Mouse (Mus musculus) neural tube, embryonic 11.5 days (tissue): ENCODE results near the gene Oscp1. TPM values are rescaled to one million over a fixed set of nuclear protein-coding genes. Genes with fewer than 3 reads are reported as not detected.
A peak's percentile ranks its signal among the peaks of the same experiment; 100 is the strongest.

ENCODE experiments used
- ATAC-seq: fragments of 200-750 bp; cut with Nextera tagmentation; 2 replicates; pipeline ENCODE4 v1.8.0; 2017; ENCODE audit warnings: moderate number of reproducible peaks, mild to moderate bottlenecking, moderate TSS enrichment, moderate library complexity; ENCODE audit not compliant: insufficient read depth, low FRiP score, low TSS enrichment
- DNase-seq: peaks from one replicate; pipeline ENCODE4 v3.0.0-alpha.2; 2015; ENCODE audit warnings: low spot score
- H3K27ac ChIP-seq: fragments of 300-500 bp; sonication (generic); 2 replicates; pipeline ENCODE4 v1.5.1; 2014; ENCODE audit warnings: low read depth, mild to moderate bottlenecking, low read length
- H3K27me3 ChIP-seq: fragments of 300-500 bp; sonication (generic); 2 replicates; pipeline ENCODE4 v1.6.1; 2014; ENCODE audit warnings: mild to moderate bottlenecking, low read length, mixed read lengths; ENCODE audit not compliant: control insufficient read depth, insufficient read depth
- H3K36me3 ChIP-seq: fragments of 300-500 bp; sonication (generic); 2 replicates; pipeline ENCODE4 v1.6.1; 2014; ENCODE audit warnings: mild to moderate bottlenecking, low read length, moderate library complexity, mixed read lengths; ENCODE audit not compliant: control insufficient read depth, insufficient read depth
- H3K4me1 ChIP-seq: fragments of 300-500 bp; sonication (generic); 2 replicates; pipeline ENCODE4 v1.6.1; 2014; ENCODE audit warnings: low read length, mixed read lengths; ENCODE audit not compliant: control insufficient read depth, insufficient read depth
- H3K4me2 ChIP-seq: fragments of 300-500 bp; sonication (generic); 2 replicates; pipeline ENCODE4 v1.6.1; 2014; ENCODE audit warnings: low read depth, mild to moderate bottlenecking, moderate library complexity
- H3K4me3 ChIP-seq: fragments of 300-500 bp; sonication (generic); 2 replicates; pipeline ENCODE4 v1.5.1; 2014; ENCODE audit warnings: low read depth, low read length
- H3K9ac ChIP-seq: fragments of 300-500 bp; sonication (generic); 2 replicates; pipeline ENCODE4 v1.6.1; 2014; ENCODE audit warnings: mild to moderate bottlenecking, low read length
- H3K9me3 ChIP-seq: fragments of 300-500 bp; sonication (generic); 2 replicates; pipeline ENCODE4 v1.6.1; 2016; ENCODE audit warnings: low read length; ENCODE audit not compliant: control insufficient read depth
- WGBS: fragments of 180-500 bp; shearing (Covaris S2); extraction: QIAGEN DNeasy Blood & Tissue Kit; methylation state at CpG from one replicate; pipeline ENCODE4 v1.1.7; 2014; 5-methylcytosine and 5-hydroxymethylcytosine counted together
- polyA plus RNA-seq: library from polyadenylated mRNA; unstranded; fragments of >200 nt; fragmentation: Nextera tagmentation; extraction: Ambion mirVana; gene quantifications from 2 replicates; pipeline ENCODE4 v1.2.1, GENCODE M21; 2014

The Oscp1 gene
- polyA plus RNA-seq, 1 experiment from 2014 or later, result 21.4 TPM

DNA sequence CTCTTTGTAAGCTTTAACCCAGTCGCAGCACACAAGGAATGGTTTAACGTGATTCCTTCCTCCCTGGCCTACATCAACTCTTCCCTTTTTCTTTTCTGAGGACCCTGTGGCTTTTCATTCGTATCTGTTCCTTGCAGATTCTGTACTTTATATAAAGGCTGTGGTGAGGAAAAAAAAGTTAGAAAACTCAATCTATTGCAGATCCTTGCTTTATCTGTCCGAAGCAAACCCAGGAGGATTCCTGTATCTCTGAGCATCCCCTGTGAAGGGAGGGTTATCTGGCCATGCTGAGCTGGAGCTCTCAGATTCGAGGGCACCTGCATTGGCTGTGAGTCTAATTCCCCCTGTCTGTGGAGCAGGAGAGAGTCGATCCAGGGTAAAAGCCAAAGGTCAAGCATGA lies 10.5 kb downstream of the Oscp1 start:
- H3K4me3 ChIP-seq, result no peak overlapping the region
- ATAC-seq (no peak), DNase-seq (no peak)
- H3K27ac ChIP-seq, result no peak overlapping the region
- H3K9me3 ChIP-seq, result no peaks in the 10 kb centered on the region
- no peaks in the 10 kb centered on the region for H3K36me3 ChIP-seq
- H3K27me3 ChIP-seq, result no peaks in the 10 kb centered on the region
- no peak overlapping the region for H3K4me2 ChIP-seq
- WGBS, result 86% methylated on average over 6 of the region's 6 CpGs
- no peaks in the 10 kb centered on the region for H3K4me1 ChIP-seq
- H3K9ac ChIP-seq, result no peak overlapping the region

DNA sequence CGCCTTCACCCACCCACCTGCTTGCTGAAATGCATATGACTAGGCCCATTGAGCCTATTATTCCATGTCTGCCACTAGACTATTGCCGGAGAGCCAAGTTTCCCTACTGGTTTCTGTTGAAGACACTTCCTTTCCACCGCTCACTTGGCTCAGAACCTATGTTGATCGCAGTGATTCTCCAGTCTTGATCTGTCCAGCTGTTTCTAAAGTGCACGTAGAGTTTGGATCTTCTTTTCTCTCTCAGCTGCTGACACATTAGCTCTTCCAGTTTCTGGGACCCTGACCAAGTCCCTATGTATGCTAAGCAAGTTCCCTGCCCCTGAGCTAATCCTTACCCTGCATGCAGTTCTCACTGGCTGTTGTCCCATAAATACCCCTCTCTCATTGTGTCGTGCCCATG lies 19.5 kb downstream of the Oscp1 start:
- no peaks in the 10 kb centered on the region for H3K9me3 ChIP-seq
- H3K9ac ChIP-seq, result no peak overlapping the region
- no peak overlapping the region for H3K4me3 ChIP-seq
- H3K36me3 ChIP-seq, result no peaks in the 10 kb centered on the region
- 90% methylated on average over 6 of the region's 6 CpGs for WGBS
- no peaks in the 10 kb centered on the region for H3K27me3 ChIP-seq
- no peak for DNase-seq
- H3K27ac ChIP-seq, result no peak overlapping the region
- H3K4me2 ChIP-seq, result no peak overlapping the region
- H3K4me1 ChIP-seq, result no peaks in the 10 kb centered on the region
- ATAC-seq, result no peak

DNA sequence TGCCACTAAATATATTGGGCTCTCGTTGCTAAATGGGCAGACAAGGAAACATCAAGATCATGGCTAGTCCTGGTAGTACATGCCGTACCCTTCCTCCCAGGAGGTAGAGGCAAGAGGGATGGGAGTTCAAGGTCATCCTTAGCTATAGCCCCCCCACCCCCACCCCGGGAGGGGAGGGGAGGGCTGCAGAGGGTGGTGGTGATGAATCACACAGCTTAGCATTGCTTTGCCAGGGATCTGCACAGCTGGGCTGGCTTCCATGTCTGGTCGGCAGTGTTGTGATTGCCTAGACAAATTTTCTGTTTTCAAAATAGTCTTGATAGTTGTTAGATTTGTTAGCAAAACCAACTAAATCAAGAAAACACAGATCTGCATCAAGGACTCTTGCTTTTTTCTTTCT lies 20.9 kb downstream of the Oscp1 start:
- no peak for DNase-seq
- WGBS, result 86% methylated on average over 4 of the region's 4 CpGs
- no peak overlapping the region for H3K4me3 ChIP-seq
- no peaks in the 10 kb centered on the region for H3K36me3 ChIP-seq
- H3K4me2 ChIP-seq, result no peak overlapping the region
- no peak overlapping the region for H3K27ac ChIP-seq
- no peak overlapping the region for H3K9ac ChIP-seq
- ATAC-seq, result no peak
- no peaks in the 10 kb centered on the region for H3K4me1 ChIP-seq
- H3K27me3 ChIP-seq, result no peaks in the 10 kb centered on the region
- H3K9me3 ChIP-seq, result no peaks in the 10 kb centered on the region

DNA sequence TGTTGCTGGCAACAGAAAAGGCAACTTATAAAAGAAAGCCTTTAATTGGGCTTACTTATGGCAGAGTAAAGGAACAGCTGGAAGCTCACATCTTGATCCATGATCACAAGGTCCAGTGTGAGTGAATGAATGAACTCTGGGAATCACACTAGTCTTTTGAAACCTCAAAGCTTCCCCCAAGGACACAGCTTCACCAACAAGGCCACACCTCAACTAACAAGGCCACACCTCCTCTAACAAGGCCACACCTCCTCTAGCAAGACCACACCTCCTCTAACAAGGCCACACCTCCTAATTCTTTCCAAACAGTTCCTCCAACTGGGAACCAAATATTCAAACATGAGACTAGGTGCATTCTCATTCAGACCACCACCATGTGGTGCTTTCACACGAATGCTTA lies 23.2 kb downstream of the Oscp1 start:
- DNase-seq (no peak), ATAC-seq (no peak)
- Histone ChIP-seq H3K4me3 (no peak overlapping the region), H3K4me2 (no peak overlapping the region), H3K4me1 (no peaks in the 10 kb centered on the region), H3K9me3 (no peaks in the 10 kb centered on the region), H3K27me3 (no peaks in the 10 kb centered on the region), H3K9ac (no peak overlapping the region), H3K27ac (no peak overlapping the region), H3K36me3 (no peaks in the 10 kb centered on the region)
- 95% methylated on average over 1 of the region's 1 CpGs for WGBS

DNA sequence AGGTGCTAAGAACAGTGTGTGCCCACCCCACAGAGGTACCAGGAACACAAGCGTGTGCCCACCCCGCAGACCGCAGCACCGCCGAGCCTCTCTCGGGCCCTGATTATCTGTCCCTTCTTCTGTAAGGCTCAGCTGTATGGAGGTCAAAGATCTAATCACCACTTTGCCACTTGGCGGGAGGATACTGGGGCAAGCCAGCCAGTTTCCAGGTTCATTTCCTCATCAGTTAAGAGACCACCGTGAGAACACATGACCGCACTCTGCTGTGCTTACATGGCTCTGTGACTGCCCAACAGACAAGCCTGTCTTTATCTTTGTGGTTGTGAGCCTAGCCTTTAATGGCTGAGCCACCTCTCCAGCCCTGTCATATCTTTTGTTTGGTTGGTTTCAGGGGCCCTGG lies 24.7 kb downstream of the Oscp1 start:
- WGBS, result 95% methylated on average over 9 of the region's 9 CpGs
- no peaks in the 10 kb centered on the region for H3K9me3 ChIP-seq
- no peak overlapping the region for H3K9ac ChIP-seq
- no peak overlapping the region for H3K4me2 ChIP-seq
- ATAC-seq, result no peak
- H3K4me1 ChIP-seq, result no peaks in the 10 kb centered on the region
- no peaks in the 10 kb centered on the region for H3K36me3 ChIP-seq
- no peak for DNase-seq
- no peak overlapping the region for H3K27ac ChIP-seq
- no peaks in the 10 kb centered on the region for H3K27me3 ChIP-seq
- no peak overlapping the region for H3K4me3 ChIP-seq

DNA sequence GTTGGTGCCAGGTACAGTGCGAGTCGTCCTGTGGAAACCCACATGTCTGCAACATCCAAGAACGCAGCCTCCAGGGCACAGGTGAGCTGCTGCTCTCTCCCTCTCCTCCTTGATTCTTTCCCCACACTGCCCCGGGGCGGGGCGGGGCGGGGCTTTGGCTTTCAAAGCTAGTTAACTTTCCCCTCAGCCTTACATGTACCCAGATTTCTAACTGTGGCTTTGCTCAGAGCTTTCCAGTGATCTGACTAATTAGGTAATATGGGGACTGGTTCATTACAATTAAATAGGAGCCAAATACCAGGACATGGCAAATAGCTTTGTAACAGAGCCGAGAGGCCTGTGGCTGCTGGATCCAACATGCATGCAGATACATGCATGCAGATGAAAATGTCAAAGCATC lies 26.0 kb downstream of the Oscp1 start:
- no peak overlapping the region for H3K4me3 ChIP-seq
- no peaks in the 10 kb centered on the region for H3K27me3 ChIP-seq
- H3K4me1 ChIP-seq, result no peaks in the 10 kb centered on the region
- ATAC-seq (no peak), DNase-seq (no peak)
- no peaks in the 10 kb centered on the region for H3K36me3 ChIP-seq
- no peak overlapping the region for H3K4me2 ChIP-seq
- H3K9me3 ChIP-seq, result no peaks in the 10 kb centered on the region
- no peak overlapping the region for H3K9ac ChIP-seq
- 71% methylated on average over 8 of the region's 8 CpGs for WGBS
- no peak overlapping the region for H3K27ac ChIP-seq

DNA sequence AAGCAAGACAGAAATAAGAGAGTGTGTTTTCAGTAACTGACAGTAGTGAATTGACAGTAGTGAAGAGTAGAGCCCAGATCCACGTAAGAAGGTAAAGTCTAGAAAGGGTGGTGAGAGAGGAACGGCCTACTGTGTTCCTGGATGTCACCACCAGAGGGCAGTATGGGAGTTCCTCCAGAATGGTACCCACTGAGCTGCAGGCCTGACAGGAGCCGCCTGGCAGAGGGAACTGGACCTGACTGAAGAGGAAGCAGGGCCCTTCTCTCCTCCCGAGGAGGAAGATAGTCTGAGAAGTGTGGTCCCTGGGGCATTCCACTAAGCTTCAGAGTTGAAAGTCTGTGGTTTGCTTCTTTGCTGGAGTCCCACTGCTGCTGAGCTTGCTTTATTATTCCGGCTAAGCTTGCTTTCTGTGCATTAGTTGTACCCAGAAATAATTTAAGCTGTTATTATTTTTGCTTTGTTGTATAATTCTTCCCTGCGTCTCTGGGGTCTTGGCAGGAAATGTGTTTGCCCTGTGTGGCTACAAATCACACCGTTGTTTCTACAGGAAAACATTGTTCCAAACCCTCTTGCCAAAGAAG lies 27.7 kb downstream of the Oscp1 start:
- no peaks in the 10 kb centered on the region for H3K9me3 ChIP-seq
- WGBS, result 31% methylated on average over 7 of the region's 7 CpGs
- no peak for ATAC-seq

DNA sequence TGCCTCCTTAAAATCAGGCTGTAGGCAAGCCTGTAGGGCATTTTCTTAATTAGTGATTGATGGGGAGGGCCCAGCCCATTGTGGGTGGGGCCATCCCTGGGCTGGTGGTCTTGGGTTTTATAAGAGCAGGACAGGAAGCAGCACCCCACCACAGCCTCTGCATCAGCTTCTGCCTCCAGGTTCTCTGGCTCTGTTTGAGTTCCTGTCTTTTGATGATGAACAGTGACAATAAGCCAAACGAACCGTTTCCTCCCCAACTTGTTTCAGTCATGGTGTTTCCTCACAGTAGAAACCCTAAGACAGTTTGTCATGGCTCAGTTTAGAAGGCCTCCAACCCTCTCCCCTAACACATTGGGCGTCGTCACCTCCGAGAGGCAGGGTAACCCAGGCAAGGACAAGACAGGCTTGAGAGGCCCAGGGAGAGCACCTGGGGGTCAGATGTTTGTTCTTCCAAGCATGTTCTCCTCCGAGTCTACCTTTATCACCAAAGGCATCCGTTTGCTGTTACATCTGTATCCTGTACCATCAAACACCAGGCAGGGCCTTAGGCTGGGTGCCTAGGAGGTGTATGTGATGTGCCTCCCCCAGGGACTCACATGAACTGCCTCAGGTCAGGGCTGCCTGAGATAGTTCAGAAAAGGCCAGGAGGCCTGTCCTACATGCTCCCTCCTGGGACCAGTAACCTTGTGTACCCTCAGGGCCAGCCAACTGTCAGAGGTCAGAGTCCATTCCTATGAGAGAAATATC lies 31.9 kb downstream of the Oscp1 start:
- Histone ChIP-seq H3K9me3 (no peaks in the 10 kb centered on the region), H3K27me3 (no peaks in the 10 kb centered on the region), H3K4me1 (no peaks in the 10 kb centered on the region), H3K4me2 (no peak overlapping the region), H3K27ac (no peak overlapping the region), H3K4me3 (no peak overlapping the region), H3K36me3 (no peaks in the 10 kb centered on the region), H3K9ac (no peak overlapping the region)
- DNase-seq (no peak), ATAC-seq (no peak)
- WGBS, result 79% methylated on average over 7 of the region's 7 CpGs

More for the DNA sequence above, 27.7 kb downstream of the Oscp1 start:
- Histone ChIP-seq H3K9ac (0 out of 2 replicates have a peak overlapping the region, but pooled peaks have one; percentile 14), H3K4me2 (no peak overlapping the region), H3K4me1 (no peaks in the 10 kb centered on the region), H3K4me3 (no peak overlapping the region), H3K27ac (no peak overlapping the region), H3K36me3 (no peaks in the 10 kb centered on the region), H3K27me3 (no peaks in the 10 kb centered on the region)
- peak; percentile 80 for DNase-seq

DNA sequence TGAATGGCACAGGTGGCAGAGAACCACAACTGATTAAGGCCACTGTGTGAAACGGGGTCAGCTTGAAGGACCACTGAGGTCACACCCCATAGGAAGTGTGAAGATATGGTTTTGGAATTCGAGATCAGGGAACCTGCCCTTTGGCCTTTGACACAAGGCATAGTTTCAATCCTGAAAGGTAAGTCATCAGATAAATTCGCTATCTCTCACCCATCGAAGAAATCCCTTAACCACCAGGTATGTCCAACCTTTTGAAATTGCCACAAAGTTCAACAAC lies 32.4 kb downstream of the Oscp1 start:
- Histone ChIP-seq H3K9me3 (no peaks in the 10 kb centered on the region), H3K4me1 (no peaks in the 10 kb centered on the region), H3K36me3 (no peaks in the 10 kb centered on the region), H3K27me3 (no peaks in the 10 kb centered on the region), H3K9ac (no peak overlapping the region), H3K27ac (no peak overlapping the region), H3K4me2 (no peak overlapping the region), H3K4me3 (no peak overlapping the region)
- DNase-seq (no peak), ATAC-seq (no peak)
- WGBS, result 85% methylated on average over 4 of the region's 4 CpGs
